Mouse (Mus musculus) cortical plate, adult 2 months (tissue): Measurements from ENCODE around the gene Supt16. TPM values are rescaled to one million over a fixed set of nuclear protein-coding genes. Genes with fewer than 3 reads are reported as not detected.

Experiments
- H3K27ac ChIP-seq: fragments of 200-500 bp; 2 replicates; pipeline ENCODE4 v1.5.1; 2012; ENCODE audit warnings: low read length, control low read depth, inconsistent platforms; ENCODE audit not compliant: insufficient read depth
- H3K4me1 ChIP-seq: fragments of 200-500 bp; 2 replicates; pipeline ENCODE4 v1.6.1; 2011; ENCODE audit warnings: low read length; ENCODE audit not compliant: control insufficient read depth, insufficient read depth
- H3K4me3 ChIP-seq: fragments of 200-500 bp; 2 replicates; pipeline ENCODE4 v1.5.1; 2011; ENCODE audit warnings: mild to moderate bottlenecking, low read length, control low read depth; ENCODE audit not compliant: insufficient read depth
- CTCF ChIP-seq: fragments of 200-500 bp; IDR thresholded peaks from 2 replicates; pipeline ENCODE4 v1.5.1; 2011; ENCODE audit warnings: mild to moderate bottlenecking, control low read depth, low read length; ENCODE audit not compliant: insufficient read depth; ENCODE audit errors: extremely low read depth
- POLR2A ChIP-seq: fragments of 200-500 bp; IDR thresholded peaks from 2 replicates; pipeline ENCODE4 v1.6.1; 2011; ENCODE audit warnings: mild to moderate bottlenecking, low read length, control low read depth; ENCODE audit not compliant: insufficient read depth; ENCODE audit errors: extremely low read depth
- polyA plus RNA-seq: library from polyadenylated mRNA; depleted of rRNA; stranded (reverse); fragments of >200 nt; gene quantifications from 2 replicates; pipeline ENCODE4 v1.2.3, GENCODE M21; 2012

Gene Supt16
- polyA plus RNA-seq, 1 experiment = 25.6 TPM

GRCm38 (mm10) chr14:52152613-52153012, 44.6 kb downstream of the Supt16 start:
- TF ChIP-seq CTCF (no peak), POLR2A (no peak)

GRCm38 (mm10) chr14:52152179-52152578, 45.0 kb downstream of the Supt16 start:
- TF ChIP-seq POLR2A (no peak), CTCF (no peak)
- H3K4me1 ChIP-seq = peaks cover 3% of the 10 kb centered on the region; the same call in 1 of the 2 replicates
- H3K4me3 ChIP-seq = peak overlapping the region; percentile 6; the same call in 1 of the 2 replicates
- H3K27ac ChIP-seq = no peak overlapping the region

More at GRCm38 (mm10) chr14:52152613-52153012, 44.6 kb downstream of the Supt16 start:
- Histone ChIP-seq H3K27ac (no peak overlapping the region), H3K4me3 (no peak overlapping the region), H3K4me1 (peaks cover 3% of the 10 kb centered on the region; the same call in 1 of the 2 replicates)

- H3K27ac ChIP-seq = no peak overlapping the region
- peaks cover 3% of the 10 kb centered on the region; the same call in 1 of the 2 replicates for H3K4me1 ChIP-seq
- H3K4me3 ChIP-seq = no peak overlapping the region
- TF ChIP-seq CTCF (no peak), POLR2A (no peak)
These were observed 47.3 kb downstream of the Supt16 start for GRCm38 (mm10) chr14:52149888-52150287.

GRCm38 (mm10) chr14:52146540-52146939, 50.7 kb downstream of the Supt16 start:
- Histone ChIP-seq H3K4me3 (no peak overlapping the region), H3K4me1 (no peaks in the 10 kb centered on the region), H3K27ac (no peak overlapping the region)
- no peak for TF ChIP-seq POLR2A
- TF ChIP-seq CTCF = peak; percentile 23; the same call in 1 of the 2 replicates

- TF ChIP-seq CTCF (no peak), POLR2A (no peak)
These were observed 53.1 kb downstream of the Supt16 start for GRCm38 (mm10) chr14:52144165-52144564.

GRCm38 (mm10) chr14:52141445-52142127, 55.6 kb downstream of the Supt16 start:
- TF ChIP-seq CTCF (no peak), POLR2A (no peak)
- H3K27ac ChIP-seq = no peak overlapping the region
- H3K4me1 ChIP-seq = no peaks in the 10 kb centered on the region
- H3K4me3 ChIP-seq = no peak overlapping the region

More at GRCm38 (mm10) chr14:52144165-52144564, 53.1 kb downstream of the Supt16 start:
- Histone ChIP-seq H3K4me3 (no peak overlapping the region), H3K27ac (no peak overlapping the region), H3K4me1 (no peaks in the 10 kb centered on the region)

- TF ChIP-seq POLR2A (no peak), CTCF (no peak)
These were observed 56.4 kb downstream of the Supt16 start for GRCm38 (mm10) chr14:52140577-52141444.

GRCm38 (mm10) chr14:52133584-52133983, 63.6 kb downstream of the Supt16 start:
- TF ChIP-seq CTCF (no peak), POLR2A (no peak)
- Histone ChIP-seq H3K27ac (no peak overlapping the region), H3K4me1 (no peaks in the 10 kb centered on the region), H3K4me3 (no peak overlapping the region)

More at GRCm38 (mm10) chr14:52140577-52141444, 56.4 kb downstream of the Supt16 start:
- Histone ChIP-seq H3K4me1 (no peaks in the 10 kb centered on the region), H3K4me3 (no peak overlapping the region), H3K27ac (no peak overlapping the region)

- H3K27ac ChIP-seq = no peak overlapping the region
- no peak for TF ChIP-seq POLR2A
- TF ChIP-seq CTCF = no peak
- no peak overlapping the region for H3K4me3 ChIP-seq
These were observed 72.6 kb downstream of the Supt16 start for GRCm38 (mm10) chr14:52124636-52125035.

GRCm38 (mm10) chr14:52123918-52124317, 73.3 kb downstream of the Supt16 start:
- Histone ChIP-seq H3K4me1 (no peaks in the 10 kb centered on the region), H3K4me3 (no peak overlapping the region)
- TF ChIP-seq CTCF = peak; percentile 67
- TF ChIP-seq POLR2A = no peak

More at GRCm38 (mm10) chr14:52124636-52125035, 72.6 kb downstream of the Supt16 start:
- H3K4me1 ChIP-seq = no peaks in the 10 kb centered on the region

GRCm38 (mm10) chr14:52120169-52120568, 77.0 kb downstream of the Supt16 start:
- no peak for TF ChIP-seq POLR2A
- TF ChIP-seq CTCF = no peak
- Histone ChIP-seq H3K27ac (no peak overlapping the region), H3K4me3 (no peak overlapping the region), H3K4me1 (no peaks in the 10 kb centered on the region)

More at GRCm38 (mm10) chr14:52123918-52124317, 73.3 kb downstream of the Supt16 start:
- H3K27ac ChIP-seq = no peak overlapping the region
